Mouse (Mus musculus) limb, embryonic 13.5 days (tissue): ENCODE measurements at regions not wholly inside any gene's neighbourhood (a gene's known extent, or its start where the extent isn't known, plus 50 kb on each side); places are given as distances from the start of the nearest gene placed in this dataset.

Experiments used
- ATAC-seq: fragments of 200-750 bp; cut with Nextera tagmentation; 2 replicates; pipeline ENCODE4 v1.8.0; 2017; ENCODE audit warnings: low read depth, moderate number of reproducible peaks, moderate TSS enrichment; ENCODE audit not compliant: low FRiP score
- H3K27ac ChIP-seq: fragments of 300-500 bp; sonication (generic); 2 replicates; pipeline ENCODE4 v1.5.1; 2015; ENCODE audit warnings: inconsistent platforms, mild to moderate bottlenecking, moderate library complexity
- H3K27me3 ChIP-seq: fragments of 300-500 bp; sonication (generic); 2 replicates; pipeline ENCODE4 v1.6.1; 2015; ENCODE audit warnings: mild to moderate bottlenecking, inconsistent platforms
- H3K36me3 ChIP-seq: fragments of 300-500 bp; sonication (generic); 2 replicates; pipeline ENCODE4 v1.6.1; 2015; ENCODE audit warnings: inconsistent platforms, mild to moderate bottlenecking, moderate library complexity
- H3K4me1 ChIP-seq: fragments of 300-500 bp; sonication (generic); 2 replicates; pipeline ENCODE4 v1.6.1; 2015; ENCODE audit warnings: inconsistent platforms
- H3K4me2 ChIP-seq: fragments of 300-500 bp; sonication (generic); replicated peaks from 2 replicates; pipeline ENCODE4 v1.6.1; 2015; ENCODE audit warnings: inconsistent platforms, mild to moderate bottlenecking, moderate library complexity
- H3K4me3 ChIP-seq: fragments of 300-500 bp; sonication (generic); 2 replicates; pipeline ENCODE4 v1.5.1; 2015; ENCODE audit warnings: moderate library complexity, mild to moderate bottlenecking, inconsistent platforms
- H3K9ac ChIP-seq: fragments of 300-500 bp; sonication (generic); 2 replicates; pipeline ENCODE4 v1.6.1; 2015; ENCODE audit warnings: mild to moderate bottlenecking, inconsistent platforms
- H3K9me3 ChIP-seq: fragments of 300-500 bp; sonication (generic); 2 replicates; pipeline ENCODE4 v1.6.1; 2016; ENCODE audit warnings: inconsistent platforms
- WGBS: fragments of 180-500 bp; shearing (Covaris S2); methylation state at CpG from one replicate; pipeline ENCODE4 v1.1.7; 2015; 5-methylcytosine and 5-hydroxymethylcytosine counted together

DNA sequence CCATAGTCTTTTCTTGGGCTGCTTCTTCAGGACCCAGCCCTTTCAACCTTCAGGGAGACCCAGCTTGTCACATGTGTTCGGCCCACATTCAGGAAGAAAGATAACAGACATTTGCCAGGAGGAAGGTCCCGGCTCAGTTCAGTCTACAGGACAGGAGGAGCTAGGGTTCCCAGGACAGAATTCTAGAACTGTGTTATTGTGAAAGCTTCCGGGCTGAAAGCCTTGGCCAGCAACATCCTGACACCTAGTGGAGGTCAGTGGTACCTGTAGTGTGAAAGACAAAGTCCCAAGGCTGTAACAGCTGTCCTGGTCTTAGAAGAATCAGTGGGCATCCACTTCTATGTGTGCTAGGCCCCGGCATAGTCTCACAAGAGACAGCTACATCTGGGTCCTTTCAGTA is 463.1 kb downstream of the Prdm13 start:
- H3K9ac ChIP-seq = no peak overlapping the region
- no peak overlapping the region for H3K4me3 ChIP-seq
- H3K27me3 ChIP-seq = no peaks in the 10 kb centered on the region
- no peak overlapping the region for H3K4me2 ChIP-seq
- ATAC-seq = peak; percentile 73
- H3K27ac ChIP-seq = no peak overlapping the region
- no peaks in the 10 kb centered on the region for H3K4me1 ChIP-seq
- WGBS = 47% methylated on average over 4 of the region's 4 CpGs
- H3K36me3 ChIP-seq = no peaks in the 10 kb centered on the region
- no peaks in the 10 kb centered on the region for H3K9me3 ChIP-seq

DNA sequence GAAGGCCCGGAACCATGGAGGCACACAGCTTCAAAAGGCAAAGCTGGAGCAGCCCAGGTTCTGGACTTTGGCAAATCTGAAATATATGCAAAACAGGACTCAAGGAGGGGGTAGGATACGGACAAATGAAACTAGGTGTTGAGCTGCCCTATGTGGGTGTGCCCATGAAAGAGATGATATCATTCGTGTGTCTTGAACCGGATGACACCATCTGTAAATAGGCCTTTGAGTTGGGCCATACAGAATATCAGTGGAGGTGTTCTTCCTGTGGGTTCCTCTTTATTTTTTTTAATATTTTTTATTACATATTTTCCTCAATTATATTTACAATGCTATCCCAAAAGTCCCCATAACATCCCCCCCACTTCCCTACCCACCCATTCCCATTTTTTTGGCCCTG is 478.1 kb downstream of the Prdm13 start:
- no peak overlapping the region for H3K27ac ChIP-seq
- no peaks in the 10 kb centered on the region for H3K27me3 ChIP-seq
- H3K4me3 ChIP-seq = no peak overlapping the region
- no peaks in the 10 kb centered on the region for H3K36me3 ChIP-seq
- no peak for ATAC-seq
- no peak overlapping the region for H3K9ac ChIP-seq
- H3K9me3 ChIP-seq = no peaks in the 10 kb centered on the region
- H3K4me2 ChIP-seq = no peak overlapping the region
- 92% methylated on average over 4 of the region's 4 CpGs for WGBS
- H3K4me1 ChIP-seq = no peaks in the 10 kb centered on the region

DNA sequence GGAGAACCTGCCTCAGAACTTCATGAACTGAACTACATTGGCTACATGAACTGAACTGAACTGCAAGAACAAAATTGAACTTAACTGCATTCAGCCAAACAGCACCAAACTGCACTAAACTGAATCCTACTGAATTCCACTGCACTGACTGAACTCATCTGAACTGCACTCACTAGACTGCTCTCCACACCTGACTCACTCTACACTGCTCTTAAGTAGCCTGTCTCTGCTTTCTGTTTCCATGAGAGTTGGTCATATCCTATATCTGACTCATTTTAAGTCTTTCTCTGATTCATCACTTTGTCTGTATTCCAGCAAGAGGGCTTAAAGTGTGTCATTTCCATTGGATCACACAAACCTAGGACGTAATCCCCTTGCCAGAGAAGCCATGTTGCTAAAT is 490.1 kb downstream of the Prdm13 start:
- Histone ChIP-seq H3K9me3 (no peaks in the 10 kb centered on the region), H3K27me3 (no peaks in the 10 kb centered on the region)
- WGBS = 89% methylated on average over 1 of the region's 1 CpGs

DNA sequence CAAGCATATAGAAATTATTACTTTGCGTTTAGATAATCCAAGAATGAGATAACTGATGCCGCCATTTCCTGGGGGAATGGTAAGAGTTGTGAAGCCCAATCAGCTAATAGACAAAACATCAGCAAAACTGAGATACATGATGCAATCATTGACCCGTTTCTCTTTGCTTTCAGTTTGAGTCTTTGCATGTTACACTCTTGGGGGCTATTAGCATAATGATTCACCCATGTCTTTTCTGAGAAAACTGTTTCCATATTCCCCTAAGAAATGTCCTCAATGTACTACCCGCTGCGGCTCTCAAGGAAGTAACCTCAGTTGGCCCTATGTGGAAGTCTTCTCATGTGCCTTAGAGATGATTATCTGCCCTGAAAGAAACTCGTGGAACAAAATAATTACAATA is 512.0 kb downstream of the Prdm13 start:
- Histone ChIP-seq H3K4me2 (no peak overlapping the region), H3K4me1 (no peaks in the 10 kb centered on the region), H3K9ac (no peak overlapping the region), H3K27me3 (no peaks in the 10 kb centered on the region), H3K4me3 (no peak overlapping the region), H3K9me3 (no peaks in the 10 kb centered on the region), H3K27ac (no peak overlapping the region), H3K36me3 (no peaks in the 10 kb centered on the region)
- WGBS = 78% methylated on average over 6 of the region's 6 CpGs
- no peak for ATAC-seq

More for the DNA sequence above, 490.1 kb downstream of the Prdm13 start:
- Histone ChIP-seq H3K27ac (no peak overlapping the region), H3K36me3 (no peaks in the 10 kb centered on the region), H3K9ac (no peak overlapping the region), H3K4me3 (no peak overlapping the region), H3K4me2 (no peak overlapping the region), H3K4me1 (no peaks in the 10 kb centered on the region)
- ATAC-seq = no peak

DNA sequence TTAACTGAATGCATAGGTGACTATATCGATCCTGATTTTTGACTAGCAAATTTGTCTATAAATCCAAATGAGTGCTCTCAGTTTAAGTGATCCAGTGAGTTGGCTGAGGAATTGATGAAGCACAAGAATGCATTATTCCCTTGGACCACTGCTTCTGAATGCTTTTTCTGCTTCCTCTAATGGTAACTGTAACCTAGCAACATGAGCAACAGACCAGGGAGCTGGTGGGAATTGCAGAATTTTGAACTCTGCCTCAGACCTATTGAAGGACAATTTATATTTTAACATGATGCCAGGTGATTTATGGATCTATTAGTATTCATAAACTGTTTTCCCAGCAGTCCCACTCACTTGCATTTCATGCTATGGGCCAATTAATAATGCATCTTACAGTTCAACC is 512.7 kb downstream of the Prdm13 start:
- 94% methylated on average over 1 of the region's 1 CpGs for WGBS
- no peaks in the 10 kb centered on the region for H3K4me1 ChIP-seq
- ATAC-seq = no peak
- no peaks in the 10 kb centered on the region for H3K9me3 ChIP-seq
- H3K27me3 ChIP-seq = no peaks in the 10 kb centered on the region
- H3K27ac ChIP-seq = no peak overlapping the region
- no peak overlapping the region for H3K4me2 ChIP-seq
- H3K9ac ChIP-seq = no peak overlapping the region
- no peaks in the 10 kb centered on the region for H3K36me3 ChIP-seq
- H3K4me3 ChIP-seq = no peak overlapping the region

DNA sequence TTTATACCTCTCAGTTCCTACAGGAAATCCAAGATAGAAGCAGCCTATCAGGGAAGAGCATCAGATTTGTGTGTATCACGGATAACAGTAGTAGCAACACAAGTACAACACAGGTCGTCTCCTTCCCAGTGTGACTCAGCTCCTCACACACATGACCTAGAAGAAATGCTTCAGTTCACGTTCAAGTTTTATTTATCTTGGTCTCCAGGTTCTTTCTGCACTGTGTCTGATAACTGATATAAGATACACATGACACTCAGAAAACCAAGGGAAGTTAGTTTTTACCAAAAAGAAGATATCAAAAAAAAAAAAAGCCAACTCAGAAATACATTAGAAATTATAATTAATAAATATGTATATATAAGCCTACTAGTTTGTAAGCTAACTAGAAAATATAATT is 515.0 kb downstream of the Prdm13 start:
- 77% methylated on average over 3 of the region's 3 CpGs for WGBS

DNA sequence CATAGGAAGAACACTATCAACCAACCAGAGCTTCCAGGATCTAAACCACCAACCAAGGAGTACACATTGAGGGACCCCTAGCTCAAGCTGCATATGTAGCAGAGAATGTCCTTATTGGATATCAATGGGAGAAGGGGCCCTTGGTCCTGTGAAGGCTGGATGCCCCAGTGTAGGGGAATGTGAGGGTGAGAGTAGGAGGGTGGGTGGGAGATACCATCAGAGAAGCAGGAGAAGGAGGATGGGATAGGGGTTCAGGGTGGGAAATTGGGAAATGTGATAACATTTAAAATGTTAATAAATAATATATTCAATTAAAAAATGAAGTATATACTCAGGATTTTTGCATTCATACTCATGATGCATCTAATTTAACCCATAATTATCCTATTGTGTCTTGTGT is 523.6 kb downstream of the Prdm13 start:
- Histone ChIP-seq H3K4me3 (no peak overlapping the region), H3K9me3 (no peaks in the 10 kb centered on the region), H3K4me2 (no peak overlapping the region), H3K4me1 (no peaks in the 10 kb centered on the region), H3K27ac (no peak overlapping the region), H3K27me3 (no peaks in the 10 kb centered on the region), H3K9ac (no peak overlapping the region), H3K36me3 (no peaks in the 10 kb centered on the region)
- no peak for ATAC-seq

More for the DNA sequence above, 515.0 kb downstream of the Prdm13 start:
- Histone ChIP-seq H3K4me2 (no peak overlapping the region), H3K27ac (no peak overlapping the region), H3K36me3 (no peaks in the 10 kb centered on the region), H3K9me3 (no peaks in the 10 kb centered on the region), H3K9ac (no peak overlapping the region), H3K27me3 (no peaks in the 10 kb centered on the region), H3K4me3 (no peak overlapping the region), H3K4me1 (no peaks in the 10 kb centered on the region)
- no peak for ATAC-seq

DNA sequence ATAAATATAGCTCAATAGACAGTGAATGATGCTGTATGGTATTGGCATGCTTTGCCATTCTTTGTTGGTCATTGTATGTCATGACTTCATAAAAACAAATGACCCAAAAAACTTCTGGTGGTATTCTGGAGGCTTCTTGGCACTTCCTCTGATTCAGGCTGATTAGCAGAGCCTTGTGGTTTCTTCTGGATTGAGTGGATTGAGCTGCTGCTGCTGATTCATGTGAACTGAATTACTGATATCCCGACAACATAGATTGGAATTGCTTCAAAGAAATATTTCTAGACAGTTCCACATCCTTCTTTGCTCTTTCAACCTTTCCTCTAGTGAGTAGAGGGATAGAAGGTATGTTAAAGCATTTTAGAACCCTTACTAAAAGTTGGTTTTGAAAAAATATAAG is 559.9 kb downstream of the Prdm13 start:
- H3K4me2 ChIP-seq = no peak overlapping the region
- no peaks in the 10 kb centered on the region for H3K36me3 ChIP-seq
- 79% methylated on average over 1 of the region's 1 CpGs for WGBS
- ATAC-seq = no peak
- no peak overlapping the region for H3K9ac ChIP-seq
- no peak overlapping the region for H3K4me3 ChIP-seq
- H3K9me3 ChIP-seq = no peaks in the 10 kb centered on the region
- H3K27ac ChIP-seq = no peak overlapping the region
- H3K4me1 ChIP-seq = no peaks in the 10 kb centered on the region
- H3K27me3 ChIP-seq = no peaks in the 10 kb centered on the region

DNA sequence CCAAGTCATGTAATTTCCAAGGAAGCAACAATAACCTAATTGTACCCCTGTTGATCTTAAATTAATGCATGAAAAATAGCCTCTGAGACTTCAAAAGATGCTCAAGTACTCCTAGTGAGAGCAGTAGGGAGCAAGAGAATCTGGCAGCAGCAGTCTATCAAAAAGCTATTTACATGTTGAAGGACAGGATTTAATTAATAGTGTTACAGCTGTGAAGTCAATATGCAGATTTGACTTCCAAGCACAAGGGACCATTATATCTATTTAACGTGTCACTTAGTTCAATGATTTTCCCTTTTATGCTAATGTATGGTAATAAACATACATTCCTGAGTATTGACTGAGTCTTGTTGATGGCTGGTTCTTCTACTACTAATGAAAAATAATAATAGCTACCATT is 590.0 kb downstream of the Prdm13 start:
- H3K36me3 ChIP-seq = no peaks in the 10 kb centered on the region
- 82% methylated on average over 1 of the region's 1 CpGs for WGBS
- H3K4me1 ChIP-seq = no peaks in the 10 kb centered on the region
- ATAC-seq = no peak
- H3K4me3 ChIP-seq = no peak overlapping the region
- H3K9ac ChIP-seq = no peak overlapping the region
- H3K9me3 ChIP-seq = no peaks in the 10 kb centered on the region
- H3K27ac ChIP-seq = no peak overlapping the region
- no peaks in the 10 kb centered on the region for H3K27me3 ChIP-seq
- no peak overlapping the region for H3K4me2 ChIP-seq

DNA sequence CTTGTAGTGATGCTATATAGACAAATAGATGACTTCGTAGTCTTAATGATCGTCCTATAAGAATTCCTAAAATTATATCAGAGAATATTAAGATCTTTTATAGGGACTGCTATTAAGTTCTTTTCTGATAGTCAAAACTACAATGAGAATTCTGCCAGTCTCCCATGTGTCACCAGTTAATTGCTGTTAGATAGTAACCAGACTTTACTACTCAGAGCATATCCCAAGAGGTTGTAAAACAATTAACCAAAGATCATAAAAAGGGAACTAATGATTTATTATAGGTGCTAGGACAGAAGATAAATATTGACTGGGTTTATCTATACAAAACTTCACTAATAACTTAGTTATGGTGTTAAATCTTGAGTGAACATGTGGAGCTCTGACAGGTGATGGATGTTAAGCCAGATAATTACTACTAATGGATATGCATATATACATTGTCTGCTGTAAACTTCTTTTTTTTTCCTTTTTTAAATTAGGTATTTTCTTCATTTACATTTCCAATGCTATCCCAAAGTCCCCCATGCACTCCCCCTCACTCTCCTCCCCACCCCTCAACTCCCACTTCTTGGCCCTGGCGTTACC is 615.5 kb downstream of the Prdm13 start:
- H3K27me3 ChIP-seq = no peaks in the 10 kb centered on the region
- no peaks in the 10 kb centered on the region for H3K9me3 ChIP-seq
- H3K4me2 ChIP-seq = no peak overlapping the region
- H3K27ac ChIP-seq = no peak overlapping the region
- H3K9ac ChIP-seq = no peak overlapping the region
- H3K36me3 ChIP-seq = no peaks in the 10 kb centered on the region
- H3K4me3 ChIP-seq = no peak overlapping the region
- no peaks in the 10 kb centered on the region for H3K4me1 ChIP-seq
- 90% methylated on average over 3 of the region's 3 CpGs for WGBS
- no peak for ATAC-seq
